Mouse (Mus musculus): ENCODE measurements at regions not wholly inside any gene's neighbourhood (a gene's known extent, or its start where the extent isn't known, plus 50 kb on each side); places are given as distances from the start of the nearest gene placed in this dataset.

- POLR2A ChIA-PET = no interaction called here
- CTCF ChIA-PET = no interaction called here
Observed at GRCm38 (mm10) chr1:121650071-121650470, 82.3 kb upstream of the Ddx18 start.

- ChIA-PET CTCF (no interaction called here), POLR2A (no interaction called here)
Observed at GRCm38 (mm10) chr1:121631466-121631865, 63.7 kb upstream of the Ddx18 start.

- ChIA-PET CTCF (no interaction called here), POLR2A (no interaction called here)
Observed at GRCm38 (mm10) chr1:121620262-121620661, 52.5 kb upstream of the Ddx18 start.

- CTCF ChIA-PET = no interaction called here
- POLR2A ChIA-PET = no interaction called here
Observed at GRCm38 (mm10) chr1:121618550-121618949, 50.8 kb upstream of the Ddx18 start.
